Mouse (Mus musculus): ENCODE measurements around the gene Slc33a1. TPM values are rescaled to one million over a fixed set of nuclear protein-coding genes. Genes with fewer than 3 reads are reported as not detected.

Slc33a1 gene
- polyA plus RNA-seq, 1 experiment from 2014 or later, result 14.4 TPM

- WGBS, result 5% methylated on average over 48 of the region's 48 CpGs
- peak; percentile 98 for ATAC-seq (ENCODE audit: low FRiP score)
These were observed 35.4 kb downstream of the Slc33a1 start, which contains the start of gene E130311K13Rik for GRCm38 (mm10) chr3:63928878-63929859. Gene E130311K13Rik (minus strand): TSS chr3:63929472.

GRCm38 (mm10) chr3:63919634-63920033, 44.9 kb downstream of the Slc33a1 start:
- no peaks in the 10 kb centered on the region for H3K27me3 ChIP-seq

More at GRCm38 (mm10) chr3:63928878-63929859, 35.4 kb downstream of the Slc33a1 start, which contains the start of gene E130311K13Rik:
- Histone ChIP-seq H3K4me2 (replicated peaks) (peak within 1 kb of the TSS; percentile 66), H3K4me3 (peak within 1 kb of the TSS; percentile 69), H3K9ac (peak within 1 kb of the TSS; percentile 82), H3K9me3 (replicated peaks) (no peaks in the 10 kb centered on the region), H3K4me1 (no peaks in the 10 kb centered on the region), H3K36me3 (no peaks in the 10 kb centered on the region), H3K27ac (peak within 1 kb of the TSS; percentile 83), H3K27me3 (no peaks in the 10 kb centered on the region)

GRCm38 (mm10) chr3:63910301-63910700, 54.3 kb downstream of the Slc33a1 start:
- H3K4me1 ChIP-seq, result 0 out of 2 replicates have a peak, but pooled peaks cover 2% of the 10 kb centered on the region
- no peak for ATAC-seq (ENCODE audit: low FRiP score)
- WGBS, result 83% methylated on average over 4 of the region's 4 CpGs

More at GRCm38 (mm10) chr3:63919634-63920033, 44.9 kb downstream of the Slc33a1 start:
- Histone ChIP-seq H3K4me1 (no peaks in the 10 kb centered on the region), H3K9ac (no peak overlapping the region), H3K4me3 (no peak overlapping the region), H3K4me2 (replicated peaks) (no peak overlapping the region), H3K27ac (no peak overlapping the region), H3K36me3 (no peaks in the 10 kb centered on the region), H3K9me3 (replicated peaks) (no peaks in the 10 kb centered on the region)
- WGBS, result 68% methylated on average over 3 of the region's 3 CpGs
- no peak for ATAC-seq (ENCODE audit: low FRiP score)

GRCm38 (mm10) chr3:63905241-63905640, 59.3 kb downstream of the Slc33a1 start:
- no peaks in the 10 kb centered on the region for H3K36me3 ChIP-seq
- peak overlapping the region; percentile 33 for H3K4me3 ChIP-seq
- H3K4me2 ChIP-seq (replicated peaks), result peak overlapping the region; percentile 59
- under 1% methylated on average over 18 of the region's 18 CpGs for WGBS
- no peaks in the 10 kb centered on the region for H3K27me3 ChIP-seq
- peak; percentile 51; the same call in 1 of the 2 replicates for ATAC-seq (ENCODE audit: low FRiP score)
- H3K9me3 ChIP-seq (replicated peaks), result no peaks in the 10 kb centered on the region
- no peak overlapping the region for H3K27ac ChIP-seq
- H3K4me1 ChIP-seq, result peaks cover 6% of the 10 kb centered on the region; the same call in 1 of the 2 replicates
- H3K9ac ChIP-seq, result peak overlapping the region; percentile 52; the same call in 1 of the 2 replicates

More at GRCm38 (mm10) chr3:63910301-63910700, 54.3 kb downstream of the Slc33a1 start:
- Histone ChIP-seq H3K27me3 (no peaks in the 10 kb centered on the region), H3K9me3 (replicated peaks) (no peaks in the 10 kb centered on the region), H3K36me3 (no peaks in the 10 kb centered on the region), H3K4me3 (no peak overlapping the region), H3K27ac (no peak overlapping the region), H3K4me2 (replicated peaks) (no peak overlapping the region), H3K9ac (no peak overlapping the region)

- Histone ChIP-seq H3K4me3 (no peak overlapping the region), H3K4me2 (replicated peaks) (no peak overlapping the region), H3K36me3 (no peaks in the 10 kb centered on the region), H3K9me3 (replicated peaks) (no peaks in the 10 kb centered on the region), H3K9ac (no peak overlapping the region), H3K4me1 (peaks cover 14% of the 10 kb centered on the region), H3K27ac (no peak overlapping the region), H3K27me3 (no peaks in the 10 kb centered on the region)
- WGBS, result 84% methylated on average over 2 of the region's 2 CpGs
- no peak for ATAC-seq (ENCODE audit: low FRiP score)
These were observed 60.4 kb downstream of the Slc33a1 start for GRCm38 (mm10) chr3:63904157-63904556.

- 1% methylated on average over 12 of the region's 12 CpGs for WGBS
- Histone ChIP-seq H3K9ac (no peak overlapping the region; the same call in 1 of the 2 replicates), H3K4me2 (replicated peaks) (peak overlapping the region; percentile 82), H3K27ac (peak overlapping the region; percentile 93), H3K9me3 (replicated peaks) (no peaks in the 10 kb centered on the region), H3K27me3 (no peaks in the 10 kb centered on the region), H3K36me3 (no peaks in the 10 kb centered on the region), H3K4me3 (peak overlapping the region; percentile 77), H3K4me1 (peaks cover 26% of the 10 kb centered on the region)
- ATAC-seq (ENCODE audit: low FRiP score), result peak; percentile 26
These were observed 64.5 kb downstream of the Slc33a1 start for GRCm38 (mm10) chr3:63900021-63900571.

GRCm38 (mm10) chr3:63899309-63899695, 65.3 kb downstream of the Slc33a1 start, which contains the start of gene Plch1:
Gene Plch1 (minus strand): TSS chr3:63899472.
- Histone ChIP-seq H3K4me1 (peaks cover 26% of the 10 kb centered on the region), H3K4me3 (peak within 1 kb of the TSS; percentile 77), H3K27ac (peak within 1 kb of the TSS; percentile 93), H3K4me2 (replicated peaks) (peak within 1 kb of the TSS; percentile 82), H3K36me3 (no peaks in the 10 kb centered on the region), H3K9ac (peak within 1 kb of the TSS; percentile 81), H3K9me3 (replicated peaks) (no peaks in the 10 kb centered on the region), H3K27me3 (no peaks in the 10 kb centered on the region)
- peak; percentile 74 for ATAC-seq (ENCODE audit: low FRiP score)
- WGBS, result 0% methylated on average over 12 of the region's 12 CpGs

- Histone ChIP-seq H3K36me3 (no peaks in the 10 kb centered on the region), H3K4me2 (replicated peaks) (peak overlapping the region; percentile 82), H3K4me3 (peak overlapping the region; percentile 77), H3K9ac (peak overlapping the region; percentile 81), H3K27me3 (no peaks in the 10 kb centered on the region), H3K4me1 (peaks cover 32% of the 10 kb centered on the region), H3K27ac (peak overlapping the region; percentile 93), H3K9me3 (replicated peaks) (no peaks in the 10 kb centered on the region)
- peak; percentile 85 for ATAC-seq (ENCODE audit: low FRiP score)
- WGBS, result under 1% methylated on average over 41 of the region's 41 CpGs
These were observed 65.8 kb downstream of the Slc33a1 start for GRCm38 (mm10) chr3:63898581-63899308.

GRCm38 (mm10) chr3:63897177-63897576, 67.4 kb downstream of the Slc33a1 start:
- 15% methylated on average over 1 of the region's 1 CpGs for WGBS
- H3K27ac ChIP-seq, result peak overlapping the region; percentile 30
- H3K27me3 ChIP-seq, result no peaks in the 10 kb centered on the region
- peak overlapping the region; percentile 82 for H3K4me2 ChIP-seq (replicated peaks)
- H3K4me1 ChIP-seq, result peaks cover 35% of the 10 kb centered on the region
- H3K36me3 ChIP-seq, result no peaks in the 10 kb centered on the region
- no peak for ATAC-seq (ENCODE audit: low FRiP score)
- H3K9me3 ChIP-seq (replicated peaks), result no peaks in the 10 kb centered on the region
- H3K4me3 ChIP-seq, result peak overlapping the region; percentile 77
- no peak overlapping the region for H3K9ac ChIP-seq

- H3K27ac ChIP-seq, result peak overlapping the region; percentile 67
- no peaks in the 10 kb centered on the region for H3K36me3 ChIP-seq
- ATAC-seq (ENCODE audit: low FRiP score), result no peak
- no peaks in the 10 kb centered on the region for H3K27me3 ChIP-seq
- H3K4me1 ChIP-seq, result peaks cover 35% of the 10 kb centered on the region
- H3K4me3 ChIP-seq, result 0 out of 2 replicates have a peak overlapping the region, but pooled peaks have one; percentile 77
- peak overlapping the region; percentile 82 for H3K4me2 ChIP-seq (replicated peaks)
- no peak overlapping the region for H3K9ac ChIP-seq
- WGBS, result 53% methylated on average over 4 of the region's 4 CpGs
- H3K9me3 ChIP-seq (replicated peaks), result no peaks in the 10 kb centered on the region
These were observed 68.3 kb downstream of the Slc33a1 start for GRCm38 (mm10) chr3:63896303-63896702.

- H3K4me3 ChIP-seq, result no peak overlapping the region
- H3K27me3 ChIP-seq, result no peaks in the 10 kb centered on the region
- peaks cover 35% of the 10 kb centered on the region for H3K4me1 ChIP-seq
- peak overlapping the region; percentile 82; the same call in 1 of the 2 replicates for H3K4me2 ChIP-seq (replicated peaks)
- no peaks in the 10 kb centered on the region for H3K9me3 ChIP-seq (replicated peaks)
- ATAC-seq (ENCODE audit: low FRiP score), result peak; percentile 29
- WGBS, result 22% methylated on average over 2 of the region's 2 CpGs
- H3K36me3 ChIP-seq, result no peaks in the 10 kb centered on the region
- H3K27ac ChIP-seq, result peak overlapping the region; percentile 67
- no peak overlapping the region for H3K9ac ChIP-seq
These were observed 68.8 kb downstream of the Slc33a1 start for GRCm38 (mm10) chr3:63895786-63896185.
